Comparison of ENCODE assay signal across 8 mouse cellular contexts in the genomic region with DNA sequence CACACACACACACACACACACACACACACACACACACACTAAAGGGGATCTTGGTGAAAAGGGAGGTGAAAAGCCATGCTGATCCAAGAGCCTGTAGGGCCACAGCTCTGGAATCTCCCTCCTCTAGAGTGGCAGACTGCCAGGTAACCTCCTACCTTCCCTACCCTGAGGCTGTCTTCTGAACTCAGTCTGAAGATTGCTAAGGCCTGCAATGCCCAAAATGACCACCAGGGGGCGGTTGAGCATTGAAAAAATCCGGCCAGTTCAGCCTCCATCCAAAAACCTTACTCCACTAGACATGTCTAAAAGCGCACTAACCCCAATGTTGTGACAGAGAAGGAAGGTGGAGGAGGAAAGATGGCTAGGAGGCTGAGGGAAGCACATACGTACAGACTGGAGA. TPM values are rescaled to one million over a fixed set of nuclear protein-coding genes. Genes with fewer than 3 reads are reported as not detected.
DNase-seq lines count a peak whose midpoint lies in the region; ATAC-seq lines count a peak whose summit lies in the region.

No protein-coding gene starts in this region.

- 2% methylated on average over 4 of the region's 4 CpGs for WGBS in hindbrain, embryonic 15.5 days

- peak; percentile 98 for DNase-seq in NIH3T3 (ENCODE audit: low read depth)
- DNase-seq in cerebellum, postnatal 25 days, result peak; percentile 96 to 99
- peak; percentile 96 to 97 for DNase-seq in frontal cortex, postnatal 36 days (ENCODE audit: low spot score in 2 of 2)
- peak; percentile 93 to 97 for DNase-seq in left cerebral cortex, adult 18-20 months (ENCODE audit: low spot score in 2 of 2)
- DNase-seq in lung, postnatal 4 days, result peak; percentile 90 to 96
- DNase-seq in right cerebral cortex, adult 18-20 months, result peak; percentile 93
- DNase-seq in urinary bladder, adult 2 months (ENCODE audit: low spot score), result peak; percentile 92

- H3K36me3 ChIP-seq in hindbrain, embryonic 15.5 days, result no peaks in the 10 kb centered on the region

- H3K9ac ChIP-seq in hindbrain, embryonic 15.5 days, result peak overlapping the region; percentile 23; the same call in 1 of the 2 replicates

- H3K4me3 ChIP-seq in hindbrain, embryonic 15.5 days, result no peak overlapping the region

- no peaks in the 10 kb centered on the region for H3K9me3 ChIP-seq in hindbrain, embryonic 15.5 days

- H3K27me3 ChIP-seq in hindbrain, embryonic 15.5 days, result no peaks in the 10 kb centered on the region

- peak overlapping the region; percentile 76 for H3K27ac ChIP-seq in hindbrain, embryonic 15.5 days (replicated peaks)

- H3K4me1 ChIP-seq in hindbrain, embryonic 15.5 days (replicated peaks), result peaks cover 55% of the 10 kb centered on the region

- ATAC-seq in hindbrain, embryonic 15.5 days (ENCODE audit: low FRiP score, low read depth), result 0 out of 2 replicates have a peak, but pooled peaks have one; percentile 1

- peak overlapping the region; percentile 31 for H3K4me2 ChIP-seq in hindbrain, embryonic 15.5 days

RNA-seq across cellular contexts. Expression of gene Ptma, which starts 25.0 kb away (rescaled TPM):
- polyA plus RNA-seq in hindbrain, embryonic 15.5 days (2015; fragmentation: Nextera tagmentation; extraction: Ambion mirVana), result 1,392 and 1,427 TPM in 2 replicates
- total RNA-seq in left cerebral cortex, adult 18-20 months (2021), result 100 to 1,000 TPM; 356 to 357 TPM
- polyA plus RNA-seq in urinary bladder, adult 2 months (2012; rRNA removed), result 836 and 1,054 TPM in 2 replicates
